Mouse (Mus musculus) intestine, embryonic 14.5 days (tissue): ENCODE results near the gene Etl4. TPM values are rescaled to one million over a fixed set of nuclear protein-coding genes. Genes with fewer than 3 reads are reported as not detected.

Experiments
- ATAC-seq: fragments of 200-750 bp; cut with Nextera tagmentation; replicated peaks from 2 replicates; pipeline ENCODE4 v1.8.0; 2017; ENCODE audit warnings: low read depth, moderate number of reproducible peaks, moderate TSS enrichment, moderate library complexity; ENCODE audit not compliant: low FRiP score, low TSS enrichment
- DNase-seq: peaks from one replicate; pipeline ENCODE4 v3.0.0-alpha.2; 2018; ENCODE audit warnings: low spot score
- H3K27ac ChIP-seq: fragments of 300-500 bp; sonication (generic); 2 replicates; pipeline ENCODE4 v1.5.1; 2014; ENCODE audit warnings: low read depth, mild to moderate bottlenecking, control low read depth
- H3K27me3 ChIP-seq: fragments of 300-500 bp; sonication (generic); replicated peaks from 2 replicates; pipeline ENCODE4 v1.6.1; 2014; ENCODE audit warnings: low read length, control low read depth; ENCODE audit not compliant: control insufficient read depth, insufficient read depth
- H3K36me3 ChIP-seq: fragments of 300-500 bp; sonication (generic); 2 replicates; pipeline ENCODE4 v1.6.1; 2014; ENCODE audit warnings: low read length, control low read depth; ENCODE audit not compliant: control insufficient read depth, insufficient read depth
- H3K4me1 ChIP-seq: fragments of 300-500 bp; sonication (generic); replicated peaks from 2 replicates; pipeline ENCODE4 v1.6.1; 2014; ENCODE audit warnings: low read length, control low read depth, mixed read lengths; ENCODE audit not compliant: control insufficient read depth, insufficient read depth
- H3K4me2 ChIP-seq: fragments of 300-500 bp; sonication (generic); 2 replicates; pipeline ENCODE4 v1.6.1; 2014; ENCODE audit warnings: low read length
- H3K4me3 ChIP-seq: fragments of 300-500 bp; sonication (generic); 2 replicates; pipeline ENCODE4 v1.5.1; 2014; ENCODE audit warnings: low read depth, low read length, control low read depth, mixed read lengths
- H3K9ac ChIP-seq: fragments of 300-500 bp; sonication (generic); 2 replicates; pipeline ENCODE4 v1.6.1; 2014; ENCODE audit warnings: mild to moderate bottlenecking, low read length
- H3K9me3 ChIP-seq: fragments of 300-500 bp; sonication (generic); 2 replicates; pipeline ENCODE4 v1.6.1; 2016; ENCODE audit warnings: low read length, control low read depth; ENCODE audit not compliant: control insufficient read depth
- WGBS: fragments of 180-500 bp; shearing (Covaris S2); extraction: QIAGEN DNeasy Blood & Tissue Kit; methylation state at CpG from one replicate; pipeline ENCODE4 v1.1.7; 2014; 5-methylcytosine and 5-hydroxymethylcytosine counted together
- polyA plus RNA-seq: library from polyadenylated mRNA; unstranded; fragments of >200 nt; fragmentation: Nextera tagmentation; extraction: Ambion mirVana; gene quantifications from 2 replicates; pipeline ENCODE4 v1.2.1, GENCODE M21; 2014

The Etl4 gene
- polyA plus RNA-seq, 1 experiment from 2014 or later: 47.8 TPM

GRCm38 (mm10) chr2:19933836-19934235 lies 24.3 kb downstream of the Etl4 start:
- Histone ChIP-seq H3K4me2 (no peak overlapping the region), H3K27me3 (no peaks in the 10 kb centered on the region), H3K9me3 (no peaks in the 10 kb centered on the region), H3K36me3 (no peaks in the 10 kb centered on the region), H3K27ac (no peak overlapping the region), H3K4me3 (no peak overlapping the region), H3K4me1 (no peaks in the 10 kb centered on the region), H3K9ac (no peak overlapping the region)
- no peak for ATAC-seq
- no peak for DNase-seq
- WGBS: 83% methylated on average over 1 of the region's 1 CpGs

DNA sequence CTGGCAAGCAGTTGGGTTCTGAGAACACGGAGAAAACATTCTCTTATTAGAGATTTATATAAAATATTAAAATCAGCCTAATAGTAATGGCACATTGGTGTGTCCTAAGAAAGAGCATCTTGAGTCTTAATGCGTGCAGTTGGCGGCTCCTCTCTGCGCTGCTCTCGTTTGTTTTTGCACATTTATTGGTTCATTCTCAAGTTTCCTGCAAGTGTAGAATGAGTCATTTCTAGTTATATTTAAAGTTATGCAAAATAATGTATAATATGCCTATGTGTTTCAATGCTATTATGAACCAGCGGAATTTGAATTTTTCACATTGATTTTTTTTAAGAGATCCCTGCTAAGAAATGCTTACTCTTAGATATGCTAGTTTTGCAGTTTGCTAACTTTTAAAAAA lies 35.6 kb downstream of the Etl4 start:
- H3K9ac ChIP-seq: no peak overlapping the region
- DNase-seq (no peak), ATAC-seq (no peak)
- H3K4me1 ChIP-seq: no peaks in the 10 kb centered on the region
- no peak overlapping the region for H3K27ac ChIP-seq
- H3K4me2 ChIP-seq: no peak overlapping the region
- WGBS: 90% methylated on average over 6 of the region's 6 CpGs
- no peaks in the 10 kb centered on the region for H3K27me3 ChIP-seq
- no peaks in the 10 kb centered on the region for H3K9me3 ChIP-seq
- H3K4me3 ChIP-seq: no peak overlapping the region
- no peaks in the 10 kb centered on the region for H3K36me3 ChIP-seq

DNA sequence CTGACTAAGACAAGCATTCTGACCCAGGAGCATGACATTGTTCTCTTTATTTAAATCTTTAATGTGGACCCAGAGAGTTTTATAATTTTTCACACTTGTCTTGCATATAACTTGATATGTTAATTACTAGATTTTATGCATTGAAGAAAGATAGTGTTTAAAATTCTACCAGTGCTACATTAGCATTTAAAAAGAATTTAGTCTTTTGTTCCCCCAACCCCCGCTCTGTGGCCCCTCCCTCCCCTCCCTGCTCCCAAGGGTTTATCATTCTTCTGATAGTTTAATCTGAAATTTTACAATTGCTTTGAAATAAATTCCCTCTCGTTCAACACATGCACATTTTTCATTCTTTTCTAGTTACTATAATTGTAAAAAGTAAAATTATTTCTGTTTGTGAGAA lies 43.4 kb downstream of the Etl4 start:
- H3K27ac ChIP-seq: no peak overlapping the region
- no peaks in the 10 kb centered on the region for H3K27me3 ChIP-seq
- no peaks in the 10 kb centered on the region for H3K4me1 ChIP-seq
- H3K4me3 ChIP-seq: no peak overlapping the region
- DNase-seq: no peak
- WGBS: 77% methylated on average over 2 of the region's 2 CpGs
- no peak overlapping the region for H3K9ac ChIP-seq
- ATAC-seq: no peak
- no peaks in the 10 kb centered on the region for H3K9me3 ChIP-seq
- H3K36me3 ChIP-seq: no peaks in the 10 kb centered on the region
- H3K4me2 ChIP-seq: no peak overlapping the region

DNA sequence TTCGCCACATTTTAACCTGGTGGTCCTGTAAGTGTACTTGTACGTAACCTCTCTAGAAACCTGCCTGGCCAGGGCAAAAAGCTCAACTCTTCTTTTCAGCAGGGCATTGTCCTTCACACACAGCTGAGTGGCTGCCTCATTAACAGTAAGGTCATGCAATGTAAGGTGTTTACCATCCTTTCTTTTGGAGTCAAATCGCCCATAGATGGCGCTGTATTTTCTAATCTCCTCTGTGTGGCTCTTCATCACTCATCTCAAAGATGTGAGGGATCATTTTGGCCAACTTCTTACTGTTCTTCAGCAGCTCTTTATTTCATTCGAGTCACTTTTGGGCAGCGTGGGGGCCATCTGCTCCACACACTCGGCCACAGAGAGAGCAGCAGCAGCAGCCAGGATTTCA lies 56.9 kb downstream of the Etl4 start:
- H3K4me2 ChIP-seq: no peak overlapping the region
- no peak overlapping the region for H3K27ac ChIP-seq
- H3K27me3 ChIP-seq: no peaks in the 10 kb centered on the region
- ATAC-seq (no peak), DNase-seq (no peak)
- H3K4me1 ChIP-seq: no peaks in the 10 kb centered on the region
- H3K9ac ChIP-seq: no peak overlapping the region
- WGBS: 57% methylated on average over 7 of the region's 7 CpGs
- H3K4me3 ChIP-seq: no peak overlapping the region
- no peaks in the 10 kb centered on the region for H3K9me3 ChIP-seq
- no peaks in the 10 kb centered on the region for H3K36me3 ChIP-seq

DNA sequence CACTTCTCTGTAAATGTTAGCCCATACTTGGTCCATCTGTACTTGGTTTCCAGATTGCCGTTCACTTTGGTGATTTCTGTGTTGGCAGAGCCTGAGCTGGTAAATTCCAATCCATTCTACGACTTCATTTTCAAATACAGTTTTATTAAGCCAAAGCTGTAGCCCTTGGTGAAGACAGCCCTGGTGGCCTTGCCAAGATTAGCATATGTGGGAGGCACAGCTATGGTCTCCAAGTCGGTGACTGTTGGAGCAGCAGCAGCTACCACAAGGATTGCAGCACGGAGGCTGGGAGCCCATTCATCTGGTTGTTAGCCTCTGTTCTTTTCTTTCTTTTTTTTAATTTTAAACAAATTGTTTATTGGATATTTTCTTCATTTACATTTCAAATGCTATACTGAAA lies 128.1 kb downstream of the Etl4 start:
- Histone ChIP-seq H3K4me2 (no peak overlapping the region), H3K27ac (no peak overlapping the region), H3K4me3 (no peak overlapping the region), H3K9ac (no peak overlapping the region), H3K36me3 (no peaks in the 10 kb centered on the region), H3K9me3 (no peaks in the 10 kb centered on the region), H3K4me1 (no peaks in the 10 kb centered on the region), H3K27me3 (no peaks in the 10 kb centered on the region)
- ATAC-seq (no peak), DNase-seq (no peak)
- 89% methylated on average over 4 of the region's 4 CpGs for WGBS

DNA sequence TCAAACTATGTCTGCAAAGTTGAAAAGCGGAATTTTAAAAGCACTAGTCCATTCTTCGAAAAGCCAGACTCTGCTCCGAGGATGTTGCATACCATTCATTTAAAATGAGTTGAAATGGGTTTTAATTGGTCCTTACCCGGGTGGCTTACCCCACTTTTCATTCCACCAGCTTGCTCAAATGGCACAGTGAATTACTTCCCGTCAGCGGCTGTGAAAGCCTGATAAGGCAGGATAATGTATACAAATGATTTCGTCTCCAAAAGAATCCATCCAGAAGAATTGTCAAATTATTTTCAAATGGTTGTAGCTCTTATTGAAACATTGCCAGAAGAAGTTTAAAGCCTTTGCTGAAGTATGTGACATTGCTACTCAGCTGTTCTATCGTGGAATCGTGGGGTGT lies 162.8 kb downstream of the Etl4 start:
- no peak overlapping the region for H3K4me3 ChIP-seq
- H3K4me1 ChIP-seq: no peaks in the 10 kb centered on the region
- no peak for ATAC-seq
- no peaks in the 10 kb centered on the region for H3K27me3 ChIP-seq
- H3K36me3 ChIP-seq: no peaks in the 10 kb centered on the region
- WGBS: 44% methylated on average over 9 of the region's 9 CpGs
- DNase-seq: no peak
- H3K9me3 ChIP-seq: no peaks in the 10 kb centered on the region
- H3K4me2 ChIP-seq: no peak overlapping the region
- no peak overlapping the region for H3K9ac ChIP-seq
- no peak overlapping the region for H3K27ac ChIP-seq

GRCm38 (mm10) chr2:20076118-20076796 lies 166.7 kb downstream of the Etl4 start:
- Histone ChIP-seq H3K27ac (no peak overlapping the region), H3K9me3 (no peaks in the 10 kb centered on the region), H3K9ac (no peak overlapping the region), H3K4me3 (no peak overlapping the region), H3K4me1 (no peaks in the 10 kb centered on the region), H3K36me3 (no peaks in the 10 kb centered on the region), H3K4me2 (no peak overlapping the region), H3K27me3 (no peaks in the 10 kb centered on the region)
- ATAC-seq (no peak), DNase-seq (no peak)
- 79% methylated on average over 4 of the region's 4 CpGs for WGBS

DNA sequence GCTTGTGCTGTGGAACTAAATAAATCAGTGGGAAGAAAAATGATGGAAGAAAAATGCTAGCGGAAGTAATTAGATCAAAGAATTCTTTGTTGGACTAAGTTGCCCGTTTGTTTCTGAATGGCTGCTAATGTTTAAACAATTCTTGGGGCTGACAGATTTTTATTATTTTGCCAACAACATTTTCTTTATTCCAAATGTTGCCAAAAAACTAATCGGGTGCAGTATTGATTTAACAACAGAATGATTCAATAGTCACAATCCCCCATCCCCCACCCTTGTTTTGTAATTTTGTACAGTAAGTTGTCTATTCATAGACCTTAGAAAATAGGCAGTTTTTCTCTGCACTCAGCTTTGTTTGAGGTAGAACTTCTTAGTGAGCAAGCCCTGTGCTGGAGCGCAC lies 175.2 kb downstream of the Etl4 start:
- no peak overlapping the region for H3K27ac ChIP-seq
- H3K36me3 ChIP-seq: no peaks in the 10 kb centered on the region
- H3K4me2 ChIP-seq: no peak overlapping the region
- no peak for ATAC-seq
- no peaks in the 10 kb centered on the region for H3K27me3 ChIP-seq
- no peak overlapping the region for H3K9ac ChIP-seq
- no peak for DNase-seq
- 75% methylated on average over 4 of the region's 4 CpGs for WGBS
- no peaks in the 10 kb centered on the region for H3K4me1 ChIP-seq
- H3K4me3 ChIP-seq: no peak overlapping the region
- no peaks in the 10 kb centered on the region for H3K9me3 ChIP-seq

GRCm38 (mm10) chr2:20105456-20105855 lies 195.9 kb downstream of the Etl4 start:
- WGBS: 77% methylated on average over 1 of the region's 1 CpGs
- Histone ChIP-seq H3K4me1 (no peaks in the 10 kb centered on the region), H3K9me3 (no peaks in the 10 kb centered on the region), H3K36me3 (no peaks in the 10 kb centered on the region), H3K27ac (no peak overlapping the region), H3K4me2 (no peak overlapping the region), H3K4me3 (no peak overlapping the region), H3K27me3 (no peaks in the 10 kb centered on the region), H3K9ac (no peak overlapping the region)
- ATAC-seq: no peak
- DNase-seq: no peak
